Mouse (Mus musculus) urinary bladder, adult 2 months (tissue): ENCODE measurements around the gene Gm37240. TPM values are rescaled to one million over a fixed set of nuclear protein-coding genes. Genes with fewer than 3 reads are reported as not detected.

Experiments
- DNase-seq: peaks from one replicate; pipeline ENCODE4 v3.0.0; 2022; ENCODE audit warnings: low spot score
- polyA plus RNA-seq: library from polyadenylated mRNA; depleted of rRNA; stranded (reverse); fragments of >200 nt; gene quantifications from 2 replicates; pipeline ENCODE4 v1.2.3, GENCODE M21; 2012

Gene Gm37240
- polyA plus RNA-seq, 1 experiment = 1.5 TPM

- DNase-seq = no peak
Observed at GRCm38 (mm10) chr3:85634389-85635125, 252.8 kb downstream of the Gm37240 start.

GRCm38 (mm10) chr3:85633733-85634132 lies 253.6 kb downstream of the Gm37240 start:
- no peak for DNase-seq

- DNase-seq = no peak
Observed at GRCm38 (mm10) chr3:85629895-85630510, 257.3 kb downstream of the Gm37240 start.

GRCm38 (mm10) chr3:85619751-85620150 lies 267.6 kb downstream of the Gm37240 start:
- no peak for DNase-seq

GRCm38 (mm10) chr3:85619345-85619744 lies 268.0 kb downstream of the Gm37240 start:
- DNase-seq = no peak

- no peak for DNase-seq
Observed at GRCm38 (mm10) chr3:85618885-85619284, 268.4 kb downstream of the Gm37240 start.

- no peak for DNase-seq
Observed at GRCm38 (mm10) chr3:85616389-85616788, 270.9 kb downstream of the Gm37240 start.

- no peak for DNase-seq
Observed at GRCm38 (mm10) chr3:85607753-85608152, 279.6 kb downstream of the Gm37240 start.

- DNase-seq = no peak
Observed at GRCm38 (mm10) chr3:85606912-85607311, 280.4 kb downstream of the Gm37240 start.

GRCm38 (mm10) chr3:85603811-85604210 lies 283.5 kb downstream of the Gm37240 start:
- DNase-seq = no peak

GRCm38 (mm10) chr3:85601841-85602305 lies 285.4 kb downstream of the Gm37240 start:
- no peak for DNase-seq

GRCm38 (mm10) chr3:85599526-85599925 lies 287.8 kb downstream of the Gm37240 start:
- no peak for DNase-seq

GRCm38 (mm10) chr3:85594452-85594851 lies 292.9 kb downstream of the Gm37240 start:
- DNase-seq = no peak

GRCm38 (mm10) chr3:85592640-85593252 lies 294.6 kb downstream of the Gm37240 start:
- DNase-seq = no peak

GRCm38 (mm10) chr3:85592067-85592466 lies 295.3 kb downstream of the Gm37240 start:
- DNase-seq = no peak

GRCm38 (mm10) chr3:85590090-85590754 lies 297.1 kb downstream of the Gm37240 start:
- DNase-seq = no peak

GRCm38 (mm10) chr3:85588701-85589100 lies 298.6 kb downstream of the Gm37240 start:
- DNase-seq = no peak

- DNase-seq = no peak
Observed at GRCm38 (mm10) chr3:85584966-85585365, 302.4 kb downstream of the Gm37240 start.

GRCm38 (mm10) chr3:85583194-85583593 lies 304.1 kb downstream of the Gm37240 start:
- DNase-seq = no peak

GRCm38 (mm10) chr3:85582726-85583125 lies 304.6 kb downstream of the Gm37240 start:
- no peak for DNase-seq

- DNase-seq = peak; percentile 96
Observed at GRCm38 (mm10) chr3:85573864-85574830, 313.2 kb downstream of the Gm37240 start, which contains the start of gene Gatb. Gene Gatb, plus strand, starts transcription at chr3:85574119.
